Mouse (Mus musculus): ENCODE measurements around the gene Pde4c. TPM values are rescaled to one million over a fixed set of nuclear protein-coding genes. Genes with fewer than 3 reads are reported as not detected.

Pde4c gene
- 3.5 and 3.6 TPM in 2 replicates for polyA plus RNA-seq (2012)

GRCm38 (mm10) chr8:70723486-70724210 lies at the start of gene Pde4c:
Gene Pde4c, plus strand, starts transcription at chr8:70723720.

GRCm38 (mm10) chr8:70698310-70699109 lies 25.0 kb upstream of the Pde4c start, which contains the start of gene Jund:
Gene Jund, plus strand, starts transcription at chr8:70698949.

DNA sequence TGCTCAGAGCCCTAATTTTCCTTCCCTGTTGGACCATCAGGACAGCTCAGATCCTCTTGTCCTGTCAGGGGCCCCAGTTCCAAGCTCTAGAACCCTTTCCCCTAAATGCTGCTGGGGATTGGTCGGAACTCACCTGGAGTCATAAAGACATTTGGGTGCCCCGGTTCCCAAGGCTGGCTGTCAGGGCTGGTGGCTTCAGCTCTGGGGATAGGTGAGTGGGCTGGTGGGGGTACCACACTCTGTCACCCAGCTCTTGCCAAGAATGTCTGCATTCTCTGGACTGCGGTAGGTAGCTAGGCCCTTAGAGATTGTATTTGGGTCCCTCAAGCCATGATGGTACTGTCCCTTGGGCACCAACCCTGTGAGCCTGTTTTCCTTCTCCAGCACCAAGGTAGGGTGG lies 20.2 kb upstream of the Pde4c start, which contains the start of gene Iqcn:
TSS of gene Iqcn (plus strand) at position 171 of the 400 bp plus-strand sequence.

GRCm38 (mm10) chr8:70718297-70718696 lies 5.2 kb upstream of the Pde4c start, which contains the start of gene Gm3336:
Gene Gm3336, plus strand, starts transcription at chr8:70718543.

DNA sequence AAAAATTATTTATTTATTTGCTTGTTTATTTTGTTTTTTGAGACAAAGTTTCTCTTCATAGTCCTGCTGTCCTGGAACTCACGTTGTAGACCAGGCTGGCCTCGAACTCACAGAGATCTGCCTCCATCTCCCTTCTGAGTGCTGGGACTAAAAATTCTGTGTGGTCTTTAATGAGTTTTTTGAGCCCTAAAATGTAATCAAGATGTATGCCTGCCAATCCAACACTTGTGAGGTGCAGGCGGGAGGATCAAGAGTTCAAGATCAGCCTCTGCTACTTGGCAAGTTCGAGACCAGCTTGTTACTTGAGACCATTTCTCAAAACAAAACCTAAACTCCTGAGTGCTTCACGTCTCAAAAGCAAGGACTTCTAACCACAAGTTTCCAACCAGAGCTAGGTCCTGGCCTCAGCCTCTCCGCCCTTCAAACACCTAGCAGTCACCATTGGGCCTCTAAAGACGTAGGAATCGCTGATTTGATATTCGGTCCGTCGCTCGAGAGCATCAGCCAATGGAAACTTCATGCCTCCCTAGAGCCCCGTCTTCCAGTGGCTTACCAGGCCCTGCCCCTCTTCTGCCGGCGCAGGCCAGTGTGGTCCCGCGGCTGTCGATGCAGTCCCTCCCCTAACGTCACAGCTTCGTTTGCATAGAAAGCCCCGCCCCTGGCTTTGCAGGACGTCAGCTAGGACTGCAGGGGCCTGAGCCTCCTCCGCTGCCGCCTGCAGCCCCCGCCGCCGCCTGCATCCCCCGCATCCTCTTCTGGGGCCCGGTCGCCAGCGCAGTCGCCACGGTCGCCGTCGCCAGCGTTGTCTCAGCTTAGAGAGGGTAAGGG lies 30.7 kb downstream of the Pde4c start, which contains the start of gene Rab3a:
TSS of gene Rab3a (plus strand) at position 637 of the 828 bp plus-strand sequence.

DNA sequence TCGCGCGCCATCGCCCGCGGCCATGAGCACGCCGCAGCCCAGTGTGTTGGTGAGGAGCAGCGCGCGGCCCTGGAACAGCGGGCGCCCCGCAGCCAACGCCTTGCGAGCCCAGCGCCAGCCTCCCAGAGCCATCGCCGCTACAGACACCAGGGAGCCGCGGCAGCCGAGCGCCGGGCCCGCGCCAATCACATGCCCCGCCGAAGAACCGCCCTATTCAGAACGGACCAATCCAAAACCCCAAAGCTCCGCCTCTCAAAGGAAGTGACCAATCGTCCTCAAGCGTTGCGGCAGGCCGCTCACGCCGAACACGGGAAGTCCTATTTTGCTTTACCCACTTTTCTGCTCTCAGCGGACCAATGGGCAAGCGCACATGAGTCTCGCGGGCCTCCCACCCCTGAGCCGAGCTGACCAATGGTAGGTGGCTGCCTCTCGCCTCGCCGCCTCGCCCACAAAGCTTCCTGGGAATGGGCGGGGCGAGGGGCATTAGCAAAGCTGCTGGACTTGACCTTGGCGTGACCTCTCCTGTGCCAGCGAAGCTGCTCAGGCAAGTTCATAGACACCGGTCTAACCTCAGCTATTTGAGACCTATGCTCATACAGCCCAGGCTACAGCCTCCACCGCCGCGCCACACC lies 37.4 kb downstream of the Pde4c start, which contains the start of gene Mpv17l2:
TSS of gene Mpv17l2 (minus strand) at position 172 of the 632 bp plus-strand sequence.

DNA sequence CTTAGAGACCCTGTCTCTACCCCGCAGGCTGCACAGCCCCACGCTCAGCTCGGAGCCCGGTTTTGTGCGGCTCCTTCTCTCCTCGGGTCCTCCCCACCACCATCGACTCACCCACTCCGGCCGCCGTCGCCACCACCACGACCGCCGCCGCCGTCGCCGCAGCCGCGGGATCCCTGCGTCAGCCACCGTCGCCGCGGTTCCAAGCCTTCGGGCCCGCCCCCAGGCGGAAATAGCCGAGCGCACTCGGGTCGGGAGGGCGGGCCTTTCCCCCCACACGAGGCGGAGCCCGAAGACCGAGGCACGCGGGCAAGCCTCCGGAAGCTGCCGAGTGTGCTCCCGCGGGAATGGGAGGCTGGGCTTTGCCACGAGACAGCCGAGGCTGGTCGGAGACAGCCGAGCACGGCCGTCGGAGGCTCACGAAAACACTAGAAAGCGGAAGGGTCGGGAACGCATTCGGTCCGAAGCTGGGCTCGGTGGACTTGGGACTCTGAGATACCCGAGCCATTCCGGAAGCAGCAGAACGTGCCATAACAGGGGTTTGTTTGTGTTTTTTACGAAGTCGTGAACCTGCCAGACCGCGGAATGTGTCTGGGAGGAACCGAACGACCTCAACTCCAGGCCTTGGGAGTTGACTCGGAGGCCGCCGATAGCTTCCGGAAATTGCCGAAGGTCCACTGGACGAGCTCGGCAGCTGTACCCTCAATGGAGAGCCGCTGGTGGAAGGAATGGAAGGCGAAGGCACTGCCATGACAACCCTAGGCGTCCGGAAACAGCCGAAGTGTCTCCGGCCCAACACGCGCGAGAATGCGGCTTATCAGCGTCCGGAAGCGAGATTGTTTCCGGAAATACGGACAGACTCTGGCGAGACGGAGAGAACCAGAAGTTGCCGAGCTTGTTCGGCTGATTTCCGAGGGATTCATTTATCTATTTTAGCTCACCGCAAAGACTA lies 53.2 kb downstream of the Pde4c start, which contains the start of gene Pik3r2:
TSS of gene Pik3r2 (minus strand) at position 218 of the 949 bp plus-strand sequence.

Other genes with a start within 250 kb of the Pde4c start
- gene Klhl26, start 246.8 kb upstream of the Pde4c start, polyA plus RNA-seq (2012): 5.9 and 6.5 TPM in 2 replicates
- 0.12 and 0.15 TPM in 2 replicates for gene Tmem59l, start 236.4 kb upstream of the Pde4c start, polyA plus RNA-seq (2012)
- gene Crlf1, start 230.6 kb upstream of the Pde4c start, polyA plus RNA-seq (2012): 0.46 and 1.1 TPM in 2 replicates
- gene Rex1bd, start 217.0 kb upstream of the Pde4c start, polyA plus RNA-seq (2012): 205 and 212 TPM in 2 replicates
- gene Uba52, start 212.9 kb upstream of the Pde4c start, polyA plus RNA-seq (2012): 969 and 1,011 TPM in 2 replicates
- 975 and 1,046 TPM in 2 replicates for gene Fkbp8, start 196.0 kb upstream of the Pde4c start, polyA plus RNA-seq (2012)
- gene Kxd1, start 195.8 kb upstream of the Pde4c start, polyA plus RNA-seq (2012): 60.7 and 64.0 TPM in 2 replicates
- gene Ell, start 184.3 kb upstream of the Pde4c start, polyA plus RNA-seq (2012): 51.7 and 61.3 TPM in 2 replicates
- gene Isyna1, start 129.3 kb upstream of the Pde4c start, polyA plus RNA-seq (2012): 264 and 274 TPM in 2 replicates
- gene Ssbp4, start 114.8 kb upstream of the Pde4c start, polyA plus RNA-seq (2012): 1,201 and 1,308 TPM in 2 replicates
- gene Lrrc25, start 107.6 kb upstream of the Pde4c start, polyA plus RNA-seq (2012): 11.8 and 21.0 TPM in 2 replicates
- 13.6 and 15.1 TPM in 2 replicates for gene Gdf15, start 91.3 kb upstream of the Pde4c start, polyA plus RNA-seq (2012)
- 1.8 and 2.6 TPM in 2 replicates for gene Pgpep1, start 63.3 kb upstream of the Pde4c start, polyA plus RNA-seq (2012)
- 583 and 668 TPM in 2 replicates for gene Lsm4, start 50.5 kb upstream of the Pde4c start, polyA plus RNA-seq (2012)
- gene Jund, start 24.8 kb upstream of the Pde4c start, polyA plus RNA-seq (2012): 3,053 and 3,449 TPM in 2 replicates
- gene Iqcn, start 20.3 kb upstream of the Pde4c start, polyA plus RNA-seq (2012): 0.71 and 1.9 TPM in 2 replicates
- gene Gm3336, start 5.2 kb upstream of the Pde4c start, polyA plus RNA-seq (2012): 0.15 TPM in 1 of 2 replicates, not detected in the other
- 7.4 and 8.1 TPM in 2 replicates for gene Rab3a, start 31.0 kb downstream of the Pde4c start, polyA plus RNA-seq (2012)
- gene Mpv17l2, start 37.2 kb downstream of the Pde4c start, polyA plus RNA-seq (2012): 75.0 and 90.1 TPM in 2 replicates
- gene Pik3r2, start 53.0 kb downstream of the Pde4c start, polyA plus RNA-seq (2012): 69.9 and 78.3 TPM in 2 replicates
- 424 and 485 TPM in 2 replicates for gene Mast3, start 81.3 kb downstream of the Pde4c start, polyA plus RNA-seq (2012)
- 1.7 and 2.9 TPM in 2 replicates for gene Il12rb1, start 84.7 kb downstream of the Pde4c start, polyA plus RNA-seq (2012)
- gene Arrdc2, start 116.0 kb downstream of the Pde4c start, polyA plus RNA-seq (2012): 33.6 and 35.8 TPM in 2 replicates
- 0.57 and 0.83 TPM in 2 replicates for gene Kcnn1, start 139.5 kb downstream of the Pde4c start, polyA plus RNA-seq (2012)
- 198 and 237 TPM in 2 replicates for gene Ccdc124, start 150.2 kb downstream of the Pde4c start, polyA plus RNA-seq (2012)
- 0.14 and 0.16 TPM in 2 replicates for gene Slc5a5, start 169.0 kb downstream of the Pde4c start, polyA plus RNA-seq (2012)
- gene Rpl18a, start 173.7 kb downstream of the Pde4c start, polyA plus RNA-seq (2012): 5,488 and 6,564 TPM in 2 replicates
- 112 and 120 TPM in 2 replicates for gene Map1s, start 182.2 kb downstream of the Pde4c start, polyA plus RNA-seq (2012)